In genomic region chr15:82911965-82912337, GRCm38 (mm10) we compare ENCODE assay signal across 7 mouse cellular contexts.
DNase-seq lines count a peak whose midpoint lies in the region; ATAC-seq and TF ChIP-seq lines count a peak whose summit lies in the region.

No protein-coding gene starts in this region.

- DNase-seq in lung, postnatal 0 days (ENCODE audit: low spot score): no peak
- no peak for DNase-seq in lung, postnatal 10 days
- DNase-seq in embryonic facial prominence, embryonic 14.5 days (ENCODE audit: low spot score): no peak
- DNase-seq in limb, embryonic 10.5 days (ENCODE audit: low spot score): peak; percentile 63
- DNase-seq in layer of hippocampus, postnatal 25 days (ENCODE audit: extremely low spot score in 1 of 2, low spot score in 1 of 2): no peak

- no peak for TF ChIP-seq EP300 in lung, postnatal 0 days (IDR thresholded peaks at IDR 0.05)

- ATAC-seq in lung, postnatal 0 days: no peak
- peak; percentile 19; the same call in 1 of the 2 replicates for ATAC-seq in embryonic facial prominence, embryonic 14.5 days (ENCODE audit: low read depth)
- ATAC-seq in stomach, embryonic 14.5 days (ENCODE audit: insufficient number of reproducible peaks, insufficient read depth, low FRiP score, low read depth): no peak
- ATAC-seq in megakaryocyte progenitor cell, adult 5-6 weeks (replicated peaks; ENCODE audit: poor library complexity): no peak

- no peak for TF ChIP-seq CTCF in lung, postnatal 0 days (IDR thresholded peaks at IDR 0.05)

- H3K27ac ChIP-seq in lung, postnatal 0 days (ENCODE audit: low read length): no peak overlapping the region
- no peak overlapping the region for H3K27ac ChIP-seq in embryonic facial prominence, embryonic 14.5 days (replicated peaks; ENCODE audit: low read depth, low read length)
- peak overlapping the region; percentile 64 for H3K27ac ChIP-seq in limb, embryonic 10.5 days
- no peak overlapping the region for H3K27ac ChIP-seq in stomach, embryonic 14.5 days (ENCODE audit: low read length)

- 10% methylated on average over 13 of the region's 13 CpGs for WGBS in lung, postnatal 0 days
- 6% methylated on average over 11 of the region's 13 CpGs for WGBS in embryonic facial prominence, embryonic 14.5 days
- 2% methylated on average over 13 of the region's 13 CpGs for WGBS in limb, embryonic 10.5 days
- 11% methylated on average over 13 of the region's 13 CpGs for WGBS in stomach, embryonic 14.5 days

- no peaks in the 10 kb centered on the region for H3K9me3 ChIP-seq in lung, postnatal 0 days (ENCODE audit: low read length)
- H3K9me3 ChIP-seq in embryonic facial prominence, embryonic 14.5 days (ENCODE audit: control insufficient read depth, low read length): no peaks in the 10 kb centered on the region
- H3K9me3 ChIP-seq in limb, embryonic 10.5 days (replicated peaks): no peaks in the 10 kb centered on the region
- no peaks in the 10 kb centered on the region for H3K9me3 ChIP-seq in stomach, embryonic 14.5 days (ENCODE audit: control insufficient read depth, low read depth, low read length)

- 0 out of 2 replicates have a peak, but pooled peaks cover 4% of the 10 kb centered on the region for H3K27me3 ChIP-seq in lung, postnatal 0 days (replicated peaks; ENCODE audit: insufficient read depth, low read length)
- H3K27me3 ChIP-seq in embryonic facial prominence, embryonic 14.5 days (replicated peaks; ENCODE audit: control insufficient read depth, insufficient read depth, low read length): peaks cover 11% of the 10 kb centered on the region; the same call in 1 of the 2 replicates
- H3K27me3 ChIP-seq in limb, embryonic 10.5 days (ENCODE audit: low read depth, poor library complexity, severe bottlenecking): peaks cover 73% of the 10 kb centered on the region
- H3K27me3 ChIP-seq in stomach, embryonic 14.5 days (ENCODE audit: control insufficient read depth, insufficient read depth, low read length): no peaks in the 10 kb centered on the region

- H3K4me2 ChIP-seq in lung, postnatal 0 days (replicated peaks; ENCODE audit: low read depth, low read length): peak overlapping the region; percentile 36
- peak overlapping the region; percentile 55 for H3K4me2 ChIP-seq in embryonic facial prominence, embryonic 14.5 days (ENCODE audit: low read depth, low read length)
- H3K4me2 ChIP-seq in stomach, embryonic 14.5 days (replicated peaks; ENCODE audit: low read depth, low read length): peak overlapping the region; percentile 31

- H3K9ac ChIP-seq in lung, postnatal 0 days (replicated peaks; ENCODE audit: low read depth): no peak overlapping the region
- H3K9ac ChIP-seq in embryonic facial prominence, embryonic 14.5 days (ENCODE audit: low read depth, low read length): peak overlapping the region; percentile 47
- no peak overlapping the region; the same call in 1 of the 2 replicates for H3K9ac ChIP-seq in stomach, embryonic 14.5 days (replicated peaks; ENCODE audit: low read depth, low read length)

- no peaks in the 10 kb centered on the region for H3K4me1 ChIP-seq in lung, postnatal 0 days (ENCODE audit: insufficient read depth, low read depth, low read length)
- H3K4me1 ChIP-seq in embryonic facial prominence, embryonic 14.5 days (ENCODE audit: control insufficient read depth, insufficient read depth, low read length): peaks cover 34% of the 10 kb centered on the region
- H3K4me1 ChIP-seq in limb, embryonic 10.5 days: peaks cover 64% of the 10 kb centered on the region
- peaks cover 18% of the 10 kb centered on the region; the same call in 1 of the 2 replicates for H3K4me1 ChIP-seq in stomach, embryonic 14.5 days (ENCODE audit: control insufficient read depth, insufficient read depth, low read length)

- H3K36me3 ChIP-seq in lung, postnatal 0 days (ENCODE audit: insufficient read depth, low read length): no peaks in the 10 kb centered on the region
- no peaks in the 10 kb centered on the region for H3K36me3 ChIP-seq in embryonic facial prominence, embryonic 14.5 days (ENCODE audit: control insufficient read depth, insufficient read depth, low read length)
- H3K36me3 ChIP-seq in limb, embryonic 10.5 days: no peaks in the 10 kb centered on the region
- no peaks in the 10 kb centered on the region for H3K36me3 ChIP-seq in stomach, embryonic 14.5 days (ENCODE audit: control insufficient read depth, insufficient read depth, low read length)

- no peak overlapping the region for H3K4me3 ChIP-seq in lung, postnatal 0 days (ENCODE audit: low read depth, low read length)
- peak overlapping the region; percentile 28 for H3K4me3 ChIP-seq in embryonic facial prominence, embryonic 14.5 days (ENCODE audit: low read depth, low read length)
- H3K4me3 ChIP-seq in limb, embryonic 10.5 days: peak overlapping the region; percentile 51
- peak overlapping the region; percentile 12; the same call in 1 of the 2 replicates for H3K4me3 ChIP-seq in stomach, embryonic 14.5 days (ENCODE audit: low read depth, low read length)
